Mouse (Mus musculus) bone marrow, adult 2 months (tissue): ENCODE data around the gene Cxcr4. TPM values are rescaled to one million over a fixed set of nuclear protein-coding genes. Genes with fewer than 3 reads are reported as not detected.

Source experiments
- H3K27ac ChIP-seq: fragments of 200-500 bp; 2 replicates; pipeline ENCODE4 v1.5.1; 2012; ENCODE audit warnings: low read depth, mild to moderate bottlenecking, control low read depth, inconsistent platforms, low read length; ENCODE audit not compliant: control insufficient read depth, poor library complexity, insufficient read depth
- H3K4me1 ChIP-seq: fragments of 200-500 bp; 2 replicates; pipeline ENCODE4 v1.6.1; 2011; ENCODE audit warnings: low read length; ENCODE audit not compliant: control insufficient read depth, insufficient read depth
- H3K4me3 ChIP-seq: fragments of 200-500 bp; replicated peaks from 2 replicates; pipeline ENCODE3; 2011; ENCODE audit warnings: mild to moderate bottlenecking, low read depth, low read length, control low read depth; ENCODE audit not compliant: control insufficient read depth
- CTCF ChIP-seq: fragments of 200-500 bp; IDR thresholded peaks from 2 replicates; pipeline ENCODE4 v1.5.1; 2011; ENCODE audit warnings: low read length, control low read depth; ENCODE audit not compliant: control insufficient read depth, insufficient read depth
- POLR2A ChIP-seq: fragments of 200-500 bp; IDR thresholded peaks from 2 replicates; pipeline ENCODE4 v1.6.1; 2011; ENCODE audit warnings: low read depth, mild to moderate bottlenecking, control low read depth, low read length, borderline replicate concordance; ENCODE audit not compliant: control insufficient read depth
- WGBS: fragments of 180-500 bp; shearing (Covaris S2); methylation state at CpG from one replicate; pipeline ENCODE4 v1.1.7; 2018; 5-methylcytosine and 5-hydroxymethylcytosine counted together
- polyA plus RNA-seq: library from polyadenylated mRNA; stranded (reverse); fragments of >200 nt; gene quantifications from 2 replicates; pipeline ENCODE4 v1.2.4, GENCODE M21; 2011; ENCODE audit warnings: low replicate concordance; ENCODE audit not compliant: missing spikeins, insufficient read depth, insufficient read length

The Cxcr4 gene
- polyA plus RNA-seq = 91.8 and 162 TPM in 2 replicates

DNA sequence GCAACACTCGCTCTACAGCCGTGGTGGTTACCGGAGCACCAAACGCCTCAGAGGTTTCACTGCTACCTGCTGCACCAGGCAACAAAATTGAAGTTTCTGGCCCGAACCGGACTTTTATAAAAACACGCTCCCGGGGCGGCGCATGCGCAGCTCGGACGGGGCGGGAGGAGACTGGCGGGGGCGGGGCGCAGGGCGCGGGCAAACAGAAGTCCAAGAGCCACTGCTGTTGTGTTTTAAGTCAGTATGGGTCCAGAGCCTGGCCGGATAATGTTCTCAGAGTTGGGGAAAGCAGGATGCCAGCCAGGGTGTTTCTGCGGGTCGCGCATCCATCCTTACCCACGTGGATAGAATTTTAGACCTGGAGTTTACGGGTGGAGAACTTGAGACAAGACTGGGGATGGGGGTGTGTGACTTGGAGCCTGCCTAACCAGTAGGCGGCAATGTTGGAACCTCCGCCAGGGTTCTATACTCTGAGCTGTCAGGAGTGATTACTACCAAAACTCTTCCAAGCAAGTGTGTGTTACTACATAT lies at the start of gene Cxcr4:
Cxcr4 (minus strand) TSS at position 83 of the 531 bp plus-strand sequence.
- H3K27ac ChIP-seq = peak within 1 kb of the TSS; percentile 93
- under 1% methylated on average over 27 of the region's 27 CpGs for WGBS
- H3K4me1 ChIP-seq = peaks cover 8% of the 10 kb centered on the region; the same call in 1 of the 2 replicates
- peak within 1 kb of the TSS; percentile 76 for H3K4me3 ChIP-seq
- TF ChIP-seq CTCF (peak; percentile 72), POLR2A (peak; percentile 88)

DNA sequence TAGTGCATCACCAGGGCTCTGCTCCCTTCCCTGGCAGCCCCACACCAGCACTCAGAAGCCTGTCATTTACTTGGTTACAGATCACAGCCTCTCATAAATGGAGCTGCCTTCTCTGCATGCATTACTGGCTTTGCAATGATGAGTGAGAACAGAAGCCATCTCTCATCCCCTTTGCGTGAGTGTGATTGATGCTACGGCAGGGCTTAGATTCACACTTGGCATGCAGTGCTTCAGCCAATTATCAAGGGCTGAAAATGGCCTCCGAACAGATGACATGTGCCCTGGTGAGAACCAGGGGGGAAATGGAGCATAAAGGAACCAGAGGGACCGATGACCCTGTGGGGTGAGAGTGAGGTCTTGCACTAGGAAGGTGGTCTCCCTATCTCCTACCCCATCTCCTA lies 47.6 kb upstream of the Cxcr4 start:
- no peak overlapping the region for H3K27ac ChIP-seq
- TF ChIP-seq CTCF (no peak), POLR2A (no peak)
- WGBS = 83% methylated on average over 4 of the region's 4 CpGs

DNA sequence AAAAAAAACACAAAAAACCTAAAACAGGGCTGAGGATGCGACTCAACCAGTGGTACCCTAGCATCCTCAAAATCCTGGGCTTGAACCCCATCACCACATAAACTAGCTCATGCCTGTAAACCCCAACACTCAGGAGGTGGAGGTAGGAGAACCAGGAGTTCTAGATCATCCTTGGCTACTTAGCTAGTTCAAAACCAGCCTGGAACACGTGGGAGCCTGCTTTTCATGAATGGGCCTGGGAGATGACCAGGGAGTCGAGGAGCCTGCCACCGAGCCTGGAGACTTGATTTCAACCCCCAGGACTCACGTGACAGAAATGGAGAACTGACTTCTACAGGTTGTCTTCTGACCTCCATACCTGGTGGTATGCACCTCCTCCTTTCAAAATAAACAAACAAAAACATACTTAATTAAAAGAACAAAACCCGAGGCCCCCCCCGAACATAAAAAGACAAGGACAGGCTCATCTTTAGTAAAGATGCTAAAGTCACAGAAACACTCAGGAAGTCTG lies 45.2 kb upstream of the Cxcr4 start:
- WGBS = 79% methylated on average over 7 of the region's 7 CpGs
- Histone ChIP-seq H3K4me3 (no peak overlapping the region), H3K4me1 (peaks cover 3% of the 10 kb centered on the region), H3K27ac (no peak overlapping the region)
- TF ChIP-seq POLR2A (no peak), CTCF (no peak)

More for the DNA sequence above, 47.6 kb upstream of the Cxcr4 start:
- Histone ChIP-seq H3K4me3 (no peak overlapping the region), H3K4me1 (peaks cover 3% of the 10 kb centered on the region)

DNA sequence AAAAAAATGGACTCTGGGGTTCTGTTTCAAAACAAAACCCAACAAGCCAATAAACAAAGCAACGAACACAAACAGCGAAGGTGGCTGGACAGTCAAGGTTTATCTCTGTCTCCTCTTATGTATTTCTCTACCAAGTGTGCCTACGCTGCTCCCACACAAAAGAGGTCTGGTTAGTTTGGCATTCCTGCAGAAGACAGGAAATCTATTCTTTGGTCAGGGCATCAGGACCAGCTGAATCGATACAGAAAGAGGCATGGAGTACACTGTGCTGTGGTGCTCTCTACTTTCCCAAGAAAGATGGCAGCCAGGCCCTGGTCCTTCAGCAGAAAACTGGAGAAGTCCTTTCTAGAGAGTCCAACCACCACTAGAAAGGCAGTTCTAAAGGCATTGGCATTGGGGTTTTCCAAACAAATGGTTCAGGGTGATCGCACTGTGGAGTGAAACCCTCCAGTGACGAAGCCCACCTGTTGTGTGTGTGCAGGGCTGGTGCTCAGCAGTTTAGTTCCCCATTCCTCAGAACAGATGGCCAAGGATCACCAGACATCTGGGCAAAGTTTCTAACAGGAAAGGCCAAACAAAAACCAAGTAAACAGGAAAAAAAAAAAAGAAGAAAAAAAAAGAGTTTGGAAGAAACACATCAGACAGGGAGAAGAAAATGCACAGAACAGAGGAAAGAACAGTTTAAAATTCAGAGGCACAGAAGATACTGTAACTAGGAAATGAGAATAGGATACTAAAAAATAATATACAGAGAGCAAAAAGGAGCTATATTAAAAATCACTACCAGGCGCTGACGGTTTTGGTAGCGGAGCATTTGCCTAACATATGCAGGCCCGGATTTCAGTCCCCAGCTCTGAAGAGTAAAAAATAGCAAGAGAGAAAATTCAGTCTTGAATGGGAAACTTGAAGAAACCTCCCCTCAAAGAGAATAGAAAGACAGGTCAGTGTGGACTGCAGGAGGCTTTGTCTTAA lies 44.5 kb upstream of the Cxcr4 start:
- WGBS = 78% methylated on average over 10 of the region's 10 CpGs
- TF ChIP-seq POLR2A = no peak
- TF ChIP-seq CTCF = no peak
- Histone ChIP-seq H3K27ac (peak overlapping the region; percentile 39; the same call in 1 of the 2 replicates), H3K4me1 (peaks cover 3% of the 10 kb centered on the region), H3K4me3 (no peak overlapping the region)

DNA sequence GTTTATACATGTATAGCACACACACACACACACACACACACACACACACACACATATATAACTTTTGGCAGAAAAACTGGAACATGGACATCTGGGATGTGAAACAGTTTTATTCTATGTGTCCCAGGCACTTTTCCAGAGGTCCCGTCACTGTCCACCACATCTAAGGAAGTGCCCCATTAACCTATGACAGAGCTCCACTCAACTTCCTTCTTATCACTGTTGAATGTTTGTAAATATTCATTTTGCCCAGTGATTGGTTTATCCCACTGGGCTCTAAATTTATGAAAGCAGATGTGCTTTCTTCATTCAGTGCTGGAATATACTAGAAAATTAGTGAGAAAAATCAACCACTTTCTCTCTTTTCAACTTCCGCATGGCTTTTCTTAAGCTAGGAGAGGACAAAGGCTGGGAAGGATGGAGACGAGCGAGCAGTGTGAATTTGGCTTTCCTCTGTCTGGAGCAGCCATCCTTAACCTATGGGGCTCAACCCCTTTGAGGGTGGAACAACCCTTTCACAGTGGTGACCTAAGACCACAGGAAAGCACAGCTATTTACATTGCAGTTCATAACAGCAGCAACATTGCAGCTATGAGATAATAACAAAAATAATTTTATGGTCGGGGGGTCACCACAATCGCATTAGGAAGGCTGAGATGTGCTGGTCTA lies 41.8 kb upstream of the Cxcr4 start:
- no peak overlapping the region for H3K4me3 ChIP-seq
- no peak for TF ChIP-seq POLR2A
- TF ChIP-seq CTCF = no peak
- H3K4me1 ChIP-seq = peaks cover 3% of the 10 kb centered on the region
- no peak overlapping the region for H3K27ac ChIP-seq
- WGBS = 75% methylated on average over 6 of the region's 6 CpGs

DNA sequence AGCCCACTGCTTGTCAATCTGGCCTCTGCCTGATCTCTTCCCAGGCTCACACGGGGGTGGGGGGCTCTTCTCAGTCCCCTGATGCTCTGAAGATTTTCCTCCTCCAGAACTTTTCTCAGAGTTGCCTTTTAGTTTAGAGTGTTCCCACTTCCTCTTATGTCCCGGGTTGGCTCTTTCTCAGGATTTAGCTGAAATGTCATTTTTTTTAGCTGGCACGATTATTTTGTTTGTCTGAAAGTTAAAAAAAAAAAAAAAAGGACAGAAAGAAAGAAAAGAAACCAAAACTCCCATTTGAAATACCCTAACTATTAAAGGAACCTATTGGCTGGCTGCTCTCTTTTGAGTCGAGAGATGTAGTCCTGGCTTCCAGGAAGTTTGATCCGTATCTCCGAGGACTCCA lies 40.4 kb upstream of the Cxcr4 start:
- TF ChIP-seq CTCF (no peak), POLR2A (no peak)

DNA sequence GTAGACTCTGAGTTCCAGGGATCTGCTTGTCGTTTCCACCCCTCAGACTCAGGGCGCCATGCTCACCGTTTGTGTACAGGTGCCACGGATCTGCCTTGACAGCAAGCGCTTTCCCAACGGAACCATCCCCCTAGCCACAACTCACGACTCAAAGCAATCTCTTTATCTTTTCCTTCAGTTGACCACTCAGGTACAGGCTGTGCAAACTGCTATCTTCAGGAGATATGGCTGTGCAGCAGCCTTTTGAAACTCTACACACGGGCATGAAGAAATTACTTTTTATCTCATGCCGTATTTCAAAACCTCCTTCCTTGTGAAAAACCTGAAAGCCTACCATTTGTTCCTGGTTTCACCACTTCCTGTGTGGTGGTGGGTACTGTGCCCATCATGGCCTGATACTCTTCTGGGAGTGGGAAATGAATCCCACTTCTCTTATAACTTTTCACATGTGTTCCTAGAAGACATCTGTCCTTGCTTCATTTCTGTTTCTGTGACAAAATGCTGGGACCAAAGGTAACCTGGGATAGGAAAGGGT lies 34.1 kb upstream of the Cxcr4 start:
- Histone ChIP-seq H3K4me3 (peak overlapping the region; percentile 21), H3K4me1 (peaks cover 11% of the 10 kb centered on the region), H3K27ac (peak overlapping the region; percentile 36; the same call in 1 of the 2 replicates)
- WGBS = 19% methylated on average over 9 of the region's 9 CpGs
- no peak for TF ChIP-seq CTCF
- no peak for TF ChIP-seq POLR2A

More for the DNA sequence above, 40.4 kb upstream of the Cxcr4 start:
- no peak overlapping the region for H3K27ac ChIP-seq
- WGBS = 55% methylated on average over 6 of the region's 6 CpGs
- H3K4me3 ChIP-seq = no peak overlapping the region
- peaks cover 3% of the 10 kb centered on the region for H3K4me1 ChIP-seq
